Mouse (Mus musculus): Measurements from ENCODE around the gene Stxbp4. TPM values are rescaled to one million over a fixed set of nuclear protein-coding genes. Genes with fewer than 3 reads are reported as not detected.
A peak's percentile ranks its signal among the peaks of the same experiment; 100 is the strongest.

Gene Stxbp4
- total and polyA plus RNA-seq, 3 experiments, result 1.8 to 5.2 (median 5.0) TPM

DNA sequence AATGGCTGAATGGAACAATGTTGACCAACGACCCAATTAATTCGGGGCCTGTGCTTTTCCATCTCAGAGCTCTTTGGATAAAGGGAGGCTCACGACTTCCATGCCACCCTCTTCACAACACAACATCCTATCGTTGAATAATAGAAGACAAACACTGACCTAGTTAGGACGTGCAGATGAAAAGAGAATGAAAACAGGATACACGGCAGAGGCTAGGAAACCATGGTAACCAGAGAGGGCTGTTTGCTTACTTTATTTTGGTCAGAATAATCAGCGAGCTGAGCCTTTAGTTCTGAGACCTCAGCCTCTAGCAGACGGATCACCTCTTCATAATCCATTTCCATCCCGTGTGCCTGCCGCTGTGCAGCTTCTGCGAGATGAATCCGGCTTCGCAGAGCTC is 89.3 kb downstream of the Stxbp4 start:
- no peak for DNase-seq
- Histone ChIP-seq H3K4me3 (no peak overlapping the region), H3K27me3 (ENCODE audit: control insufficient read depth, insufficient read depth, low read length) (no peaks in the 10 kb centered on the region), H3K79me2 (replicated peaks; ENCODE audit: control insufficient read depth, insufficient read depth, low read length) (no peaks in the 10 kb centered on the region), H3K36me3 (ENCODE audit: control insufficient read depth, insufficient read depth, low read length) (no peaks in the 10 kb centered on the region), H3K4me1 (ENCODE audit: control insufficient read depth, insufficient read depth, low read length) (no peaks in the 10 kb centered on the region), H3K27ac (no peak overlapping the region), H3K9ac (ENCODE audit: low read depth, low read length) (no peak overlapping the region)
- TF ChIP-seq POLR2A (IDR thresholded peaks at IDR 0.05; ENCODE audit: insufficient read depth, low read depth, low read length) (no peak), EP300 (IDR thresholded peaks at IDR 0.05; ENCODE audit: insufficient read depth, low read depth, low read length) (no peak), CTCF (IDR thresholded peaks at IDR 0.05) (no peak)
- WGBS, result 66% methylated on average over 13 of the region's 13 CpGs
- intact Hi-C loops (cut with DNase I), result no loop called here

- Histone ChIP-seq H3K36me3 (ENCODE audit: control insufficient read depth, insufficient read depth, low read length) (no peaks in the 10 kb centered on the region), H3K4me3 (no peak overlapping the region), H3K9ac (ENCODE audit: low read depth, low read length) (no peak overlapping the region), H3K27ac (no peak overlapping the region), H3K27me3 (ENCODE audit: control insufficient read depth, insufficient read depth, low read length) (no peaks in the 10 kb centered on the region), H3K79me2 (replicated peaks; ENCODE audit: control insufficient read depth, insufficient read depth, low read length) (no peaks in the 10 kb centered on the region), H3K4me1 (ENCODE audit: control insufficient read depth, insufficient read depth, low read length) (no peaks in the 10 kb centered on the region)
- 95% methylated on average over 7 of the region's 7 CpGs for WGBS
- no peak for DNase-seq
- intact Hi-C loops (cut with DNase I), result no loop called here
- TF ChIP-seq POLR2A (IDR thresholded peaks at IDR 0.05; ENCODE audit: insufficient read depth, low read depth, low read length), result no peak
- TF ChIP-seq CTCF (IDR thresholded peaks at IDR 0.05), result no peak
- TF ChIP-seq EP300 (IDR thresholded peaks at IDR 0.05; ENCODE audit: insufficient read depth, low read depth, low read length), result no peak
Observed at GRCm38 (mm10) chr11:90538636-90539263, 99.1 kb downstream of the Stxbp4 start.

- Histone ChIP-seq H3K27me3 (ENCODE audit: control insufficient read depth, insufficient read depth, low read length) (no peaks in the 10 kb centered on the region), H3K79me2 (replicated peaks; ENCODE audit: control insufficient read depth, insufficient read depth, low read length) (no peaks in the 10 kb centered on the region), H3K4me1 (ENCODE audit: control insufficient read depth, insufficient read depth, low read length) (no peaks in the 10 kb centered on the region), H3K27ac (no peak overlapping the region), H3K9ac (ENCODE audit: low read depth, low read length) (no peak overlapping the region), H3K4me3 (no peak overlapping the region), H3K36me3 (ENCODE audit: control insufficient read depth, insufficient read depth, low read length) (no peaks in the 10 kb centered on the region)
- no peak for DNase-seq
- intact Hi-C loops (cut with DNase I), result no loop called here
- no peak for TF ChIP-seq EP300 (IDR thresholded peaks at IDR 0.05; ENCODE audit: insufficient read depth, low read depth, low read length)
- TF ChIP-seq CTCF (IDR thresholded peaks at IDR 0.05), result no peak
- TF ChIP-seq POLR2A (IDR thresholded peaks at IDR 0.05; ENCODE audit: insufficient read depth, low read depth, low read length), result no peak
- 69% methylated on average over 2 of the region's 2 CpGs for WGBS
Observed at GRCm38 (mm10) chr11:90525311-90525710, 112.6 kb downstream of the Stxbp4 start.

DNA sequence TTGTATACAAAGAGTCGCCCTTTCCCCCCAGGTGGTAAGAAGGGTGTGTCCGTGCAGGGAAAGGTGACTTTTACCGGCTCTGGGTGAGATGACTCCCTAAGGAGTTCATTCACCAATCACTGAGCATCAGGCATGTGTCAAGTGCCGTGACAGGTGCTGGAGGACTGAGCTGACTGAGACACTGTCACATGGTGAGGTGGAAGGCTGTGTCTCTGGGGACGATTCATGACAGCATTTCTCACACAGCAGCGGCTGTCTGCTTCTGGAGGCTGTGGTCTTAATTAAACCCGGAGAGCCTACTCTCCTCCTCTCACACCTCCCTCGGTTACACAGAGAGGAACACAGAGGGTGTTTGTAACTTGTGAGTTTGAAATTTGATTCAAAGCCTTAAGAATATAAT is 116.8 kb downstream of the Stxbp4 start:
- DNase-seq, result no peak
- intact Hi-C loops (cut with DNase I), result no loop called here
- no peak for TF ChIP-seq POLR2A (IDR thresholded peaks at IDR 0.05; ENCODE audit: insufficient read depth, low read depth, low read length)
- TF ChIP-seq CTCF (IDR thresholded peaks at IDR 0.05), result no peak
- TF ChIP-seq EP300 (IDR thresholded peaks at IDR 0.05; ENCODE audit: insufficient read depth, low read depth, low read length), result no peak
- Histone ChIP-seq H3K4me1 (ENCODE audit: control insufficient read depth, insufficient read depth, low read length) (no peaks in the 10 kb centered on the region; the same call in 1 of the 2 replicates), H3K27ac (no peak overlapping the region), H3K79me2 (replicated peaks; ENCODE audit: control insufficient read depth, insufficient read depth, low read length) (no peaks in the 10 kb centered on the region), H3K9ac (ENCODE audit: low read depth, low read length) (no peak overlapping the region), H3K27me3 (ENCODE audit: control insufficient read depth, insufficient read depth, low read length) (no peaks in the 10 kb centered on the region), H3K36me3 (ENCODE audit: control insufficient read depth, insufficient read depth, low read length) (no peaks in the 10 kb centered on the region), H3K4me3 (no peak overlapping the region)
- 66% methylated on average over 8 of the region's 8 CpGs for WGBS

GRCm38 (mm10) chr11:90517750-90518149 is 120.1 kb downstream of the Stxbp4 start:
- Histone ChIP-seq H3K27ac (no peak overlapping the region), H3K4me1 (ENCODE audit: control insufficient read depth, insufficient read depth, low read length) (no peaks in the 10 kb centered on the region; the same call in 1 of the 2 replicates), H3K79me2 (replicated peaks; ENCODE audit: control insufficient read depth, insufficient read depth, low read length) (no peaks in the 10 kb centered on the region), H3K9ac (ENCODE audit: low read depth, low read length) (no peak overlapping the region), H3K4me3 (0 out of 2 replicates have a peak overlapping the region, but pooled peaks have one; percentile 8), H3K36me3 (ENCODE audit: control insufficient read depth, insufficient read depth, low read length) (no peaks in the 10 kb centered on the region), H3K27me3 (ENCODE audit: control insufficient read depth, insufficient read depth, low read length) (no peaks in the 10 kb centered on the region)
- TF ChIP-seq EP300 (IDR thresholded peaks at IDR 0.05; ENCODE audit: insufficient read depth, low read depth, low read length), result no peak
- TF ChIP-seq CTCF (IDR thresholded peaks at IDR 0.05), result no peak
- TF ChIP-seq POLR2A (IDR thresholded peaks at IDR 0.05; ENCODE audit: insufficient read depth, low read depth, low read length), result no peak
- DNase-seq, result no peak
- intact Hi-C loops (cut with DNase I), result no loop called here
- 38% methylated on average over 1 of the region's 1 CpGs for WGBS

DNA sequence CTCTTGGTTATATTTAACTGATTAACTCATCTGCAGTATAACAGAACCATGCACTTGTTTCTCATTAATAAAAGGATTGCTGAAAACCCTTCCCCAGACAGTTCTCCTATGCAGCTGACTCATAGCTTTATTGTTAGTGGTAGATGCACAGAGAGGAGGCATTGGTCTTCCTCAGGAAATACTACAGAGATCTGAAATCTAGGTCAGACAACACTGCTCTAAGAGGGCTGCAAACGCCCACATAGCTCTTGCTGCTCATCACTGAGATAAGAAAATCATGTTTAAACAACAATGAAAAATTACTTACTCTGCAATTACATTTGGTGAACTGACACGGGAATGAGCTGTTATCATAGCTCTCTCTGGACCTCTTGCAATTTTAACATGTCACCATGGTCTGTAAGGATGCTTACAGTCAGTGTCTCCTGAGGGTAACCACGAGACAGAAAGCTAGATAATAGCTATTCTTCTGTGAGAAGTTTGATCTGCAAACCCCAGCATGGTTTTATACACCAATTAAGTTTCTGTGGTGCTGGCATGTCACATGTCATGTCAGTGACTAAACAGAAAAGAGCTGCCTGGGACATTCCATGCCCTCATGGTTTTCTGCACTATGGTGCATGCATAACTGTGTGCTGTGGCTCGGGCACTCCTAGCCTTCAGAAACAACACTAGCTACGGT is 125.2 kb downstream of the Stxbp4 start:
- no peak overlapping the region for H3K4me3 ChIP-seq
- no peaks in the 10 kb centered on the region for H3K79me2 ChIP-seq (replicated peaks; ENCODE audit: control insufficient read depth, insufficient read depth, low read length)
- WGBS, result 56% methylated on average over 5 of the region's 5 CpGs
- H3K4me1 ChIP-seq (ENCODE audit: control insufficient read depth, insufficient read depth, low read length), result no peaks in the 10 kb centered on the region; the same call in 1 of the 2 replicates
- TF ChIP-seq CTCF (IDR thresholded peaks at IDR 0.05) (no peak), POLR2A (IDR thresholded peaks at IDR 0.05; ENCODE audit: insufficient read depth, low read depth, low read length) (no peak), EP300 (IDR thresholded peaks at IDR 0.05; ENCODE audit: insufficient read depth, low read depth, low read length) (no peak)
- H3K9ac ChIP-seq (ENCODE audit: low read depth, low read length), result no peak overlapping the region
- intact Hi-C loops (cut with DNase I), result no loop called here
- no peaks in the 10 kb centered on the region for H3K36me3 ChIP-seq (ENCODE audit: control insufficient read depth, insufficient read depth, low read length)
- DNase-seq, result no peak
- no peak overlapping the region for H3K27ac ChIP-seq
- no peaks in the 10 kb centered on the region for H3K27me3 ChIP-seq (ENCODE audit: control insufficient read depth, insufficient read depth, low read length)
